Mouse (Mus musculus) spleen, postnatal 10 days (tissue): ENCODE measurements around the gene C1qtnf12.

ENCODE experiments used
- DNase-seq, 2 experiments: peaks; one replicate each; pipeline ENCODE4 v3.0.0; 2021 to 2022; ENCODE audit warnings: low spot score in 2 of 2

Gene C1qtnf12

GRCm38 (mm10) chr4:155962167-155962971 lies at the start of gene C1qtnf12:
TSS of gene C1qtnf12 (plus strand) at chr4:155962318.
- DNase-seq = peak; percentile 57 to 61

- DNase-seq = no peak
These were observed 30.1 kb upstream of the C1qtnf12 start for GRCm38 (mm10) chr4:155932031-155932430.

- no peak for DNase-seq
These were observed 19.1 kb upstream of the C1qtnf12 start for GRCm38 (mm10) chr4:155943049-155943452.

GRCm38 (mm10) chr4:155943534-155944249 lies 18.4 kb upstream of the C1qtnf12 start, which contains the start of gene Ube2j2:
TSS of gene Ube2j2 (plus strand) at chr4:155943831.
- DNase-seq = peak; percentile 92 to 95

GRCm38 (mm10) chr4:155944271-155944670 lies 17.8 kb upstream of the C1qtnf12 start:
- peak in 1 of 2 experiments; percentile 39 for DNase-seq

GRCm38 (mm10) chr4:155947094-155947493 lies 15.0 kb upstream of the C1qtnf12 start:
- no peak for DNase-seq

GRCm38 (mm10) chr4:155955491-155955890 lies 6.6 kb upstream of the C1qtnf12 start:
- no peak for DNase-seq

- peak; percentile 66 to 86 for DNase-seq
These were observed 2.8 kb upstream of the C1qtnf12 start for GRCm38 (mm10) chr4:155959275-155959674.

- DNase-seq = no peak
These were observed 988 bp downstream of the C1qtnf12 start for GRCm38 (mm10) chr4:155963106-155963505.

- DNase-seq = no peak
These were observed 2.3 kb downstream of the C1qtnf12 start for GRCm38 (mm10) chr4:155964396-155964795.

GRCm38 (mm10) chr4:155969043-155969653 lies 7.0 kb downstream of the C1qtnf12 start:
- no peak for DNase-seq

GRCm38 (mm10) chr4:155970286-155970685 lies 8.2 kb downstream of the C1qtnf12 start:
- no peak for DNase-seq

- no peak for DNase-seq
These were observed 10.5 kb downstream of the C1qtnf12 start for GRCm38 (mm10) chr4:155972651-155973050.

GRCm38 (mm10) chr4:155973239-155973638 lies 11.1 kb downstream of the C1qtnf12 start:
- no peak for DNase-seq

- no peak for DNase-seq
These were observed 19.4 kb downstream of the C1qtnf12 start for GRCm38 (mm10) chr4:155981436-155982082.

- DNase-seq = no peak
These were observed 21.7 kb downstream of the C1qtnf12 start for GRCm38 (mm10) chr4:155983788-155984187.

- DNase-seq = peak; percentile 33 to 54
These were observed 29.2 kb downstream of the C1qtnf12 start for GRCm38 (mm10) chr4:155991211-155991907.

- no peak for DNase-seq
These were observed 29.8 kb downstream of the C1qtnf12 start for GRCm38 (mm10) chr4:155991908-155992230.

- peak; percentile 88 to 90 for DNase-seq
These were observed 30.3 kb downstream of the C1qtnf12 start, which contains the start of the genes B3galt6 and Sdf4 for GRCm38 (mm10) chr4:155992241-155992905. TSS of gene B3galt6 (minus strand) at chr4:155992649. TSS of gene Sdf4 (plus strand) at chr4:155992872.

GRCm38 (mm10) chr4:155992906-155993547 lies 30.9 kb downstream of the C1qtnf12 start:
- DNase-seq = peak; percentile 98 to 99
